Mouse (Mus musculus) midbrain, postnatal 0 days (tissue): ENCODE measurements around the gene Gas2l1. TPM values are rescaled to one million over a fixed set of nuclear protein-coding genes. Genes with fewer than 3 reads are reported as not detected.

ENCODE experiments used
- ATAC-seq: fragments of 200-750 bp; cut with Nextera tagmentation; 2 replicates; pipeline ENCODE4 v1.8.0; 2017; ENCODE audit warnings: moderate number of reproducible peaks, mild to moderate bottlenecking, moderate TSS enrichment, moderate library complexity; ENCODE audit not compliant: low FRiP score
- DNase-seq: peaks from one replicate; pipeline ENCODE4 v3.0.0-alpha.2; 2015; ENCODE audit warnings: low spot score
- H3K27ac ChIP-seq: fragments of 300-500 bp; sonication (generic); 2 replicates; pipeline ENCODE4 v1.5.1; 2014; ENCODE audit warnings: low read depth, mild to moderate bottlenecking, low read length, mixed read lengths
- H3K27me3 ChIP-seq: fragments of 300-500 bp; sonication (generic); 2 replicates; pipeline ENCODE4 v1.6.1; 2014; ENCODE audit warnings: low read length, control low read depth, mixed read lengths; ENCODE audit not compliant: insufficient read depth
- H3K36me3 ChIP-seq: fragments of 300-500 bp; sonication (generic); 2 replicates; pipeline ENCODE4 v1.6.1; 2014; ENCODE audit warnings: low read length, control low read depth, mixed read lengths; ENCODE audit not compliant: insufficient read depth
- H3K4me1 ChIP-seq: fragments of 300-500 bp; sonication (generic); 2 replicates; pipeline ENCODE4 v1.6.1; 2014; ENCODE audit warnings: mild to moderate bottlenecking, control low read depth, antibody characterized with exemption, low read length, mixed read lengths; ENCODE audit not compliant: insufficient read depth
- H3K4me2 ChIP-seq: fragments of 300-500 bp; sonication (generic); 2 replicates; pipeline ENCODE4 v1.6.1; 2014; ENCODE audit warnings: low read depth, mild to moderate bottlenecking, low read length, mixed read lengths; ENCODE audit not compliant: poor library complexity, severe bottlenecking
- H3K4me3 ChIP-seq: fragments of 300-500 bp; sonication (generic); 2 replicates; pipeline ENCODE4 v1.5.1; 2014; ENCODE audit warnings: low read depth, mild to moderate bottlenecking, low read length, moderate library complexity
- H3K9ac ChIP-seq: fragments of 300-500 bp; sonication (generic); replicated peaks from 2 replicates; pipeline ENCODE4 v1.6.1; 2014; ENCODE audit warnings: mild to moderate bottlenecking, low read length, moderate library complexity, mixed read lengths; ENCODE audit not compliant: poor library complexity, severe bottlenecking
- H3K9me3 ChIP-seq: fragments of 300-500 bp; sonication (generic); 2 replicates; pipeline ENCODE4 v1.6.1; 2016; ENCODE audit warnings: low read length, control low read depth
- CTCF ChIP-seq: IDR thresholded peaks from 2 replicates; pipeline ENCODE4 v1.5.1; 2016; ENCODE audit warnings: antibody characterized with exemption, mild to moderate bottlenecking
- WGBS: fragments of 180-500 bp; shearing (Covaris S2); extraction: QIAGEN DNeasy Blood & Tissue Kit; methylation state at CpG from one replicate; pipeline ENCODE4 v1.1.7; 2014; 5-methylcytosine and 5-hydroxymethylcytosine counted together
- polyA plus RNA-seq: library from polyadenylated mRNA; unstranded; fragments of >200 nt; fragmentation: Nextera tagmentation; extraction: Ambion mirVana; gene quantifications from 2 replicates; pipeline ENCODE4 v1.2.1, GENCODE M21; 2015
- total RNA-seq: library from RNA; depleted of rRNA; stranded (reverse); fragments of >200 nt; gene quantifications from 2 replicates; pipeline ENCODE4 v1.2.3, GENCODE M21; 2014; rRNA removed

Gene Gas2l1
- total RNA-seq (33.8 and 43.8 TPM in 2 replicates), polyA plus RNA-seq (17.6 and 18.5 TPM in 2 replicates)

DNA sequence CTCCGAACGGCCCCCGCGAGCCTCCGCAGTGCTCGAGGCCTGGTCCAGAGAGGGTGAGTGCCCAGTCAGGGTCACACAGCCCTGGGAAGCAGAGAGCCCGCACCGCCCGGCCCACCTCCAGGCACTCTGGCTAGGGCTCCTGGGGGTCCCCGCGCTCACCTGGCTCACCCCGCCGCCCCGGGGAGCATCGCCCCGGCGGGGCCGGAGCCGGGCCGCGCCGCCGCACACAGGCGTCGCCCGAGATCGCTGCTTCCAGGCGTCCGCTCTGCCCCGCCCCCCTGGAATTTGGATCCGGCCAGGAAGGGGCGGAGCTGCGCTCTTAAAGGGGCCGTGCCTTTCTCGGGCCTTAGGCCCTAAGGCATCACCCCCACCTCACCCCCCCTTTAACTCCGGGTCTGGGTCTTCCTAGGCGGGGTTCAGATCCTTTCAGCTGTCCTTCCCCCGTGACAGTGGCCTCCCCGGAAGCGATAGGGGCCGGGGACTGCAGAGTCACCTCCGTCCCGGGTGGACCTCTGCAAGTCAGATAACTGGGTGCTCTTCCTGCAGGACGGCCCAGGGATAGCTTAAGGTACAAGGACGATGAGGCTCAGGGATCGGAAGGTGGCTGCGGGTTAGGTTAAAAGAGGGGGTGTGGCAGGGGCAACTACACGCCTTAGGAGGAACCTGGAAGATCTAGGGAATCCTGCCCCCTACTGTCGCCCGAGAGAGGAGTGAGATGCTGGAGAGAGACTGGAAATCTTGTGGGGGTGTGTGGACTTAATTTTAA, at the start of gene Gas2l1:
Gene Gas2l1, minus strand, starts transcription at position 272 of the 766 bp plus-strand sequence.
- peak within 1 kb of the TSS; percentile 68 for H3K9ac ChIP-seq
- peak; percentile 75 for TF ChIP-seq CTCF
- peaks cover 15% of the 10 kb centered on the region; the same call in 1 of the 2 replicates for H3K4me1 ChIP-seq
- no peaks in the 10 kb centered on the region for H3K9me3 ChIP-seq
- H3K27me3 ChIP-seq: peaks cover 20% of the 10 kb centered on the region
- peak; percentile 77 for ATAC-seq
- under 1% methylated on average over 30 of the region's 50 CpGs for WGBS
- H3K4me2 ChIP-seq: peak within 1 kb of the TSS; percentile 79
- peak; percentile 88 for DNase-seq
- peak within 1 kb of the TSS; percentile 73 for H3K4me3 ChIP-seq
- peak within 1 kb of the TSS; percentile 7; the same call in 1 of the 2 replicates for H3K27ac ChIP-seq
- H3K36me3 ChIP-seq: peaks cover 20% of the 10 kb centered on the region

GRCm38 (mm10) chr11:5113645-5114044, 48.5 kb upstream of the Gas2l1 start:
- H3K4me2 ChIP-seq: no peak overlapping the region
- no peak overlapping the region for H3K27ac ChIP-seq
- H3K27me3 ChIP-seq: no peaks in the 10 kb centered on the region
- no peak for ATAC-seq
- no peaks in the 10 kb centered on the region for H3K9me3 ChIP-seq
- no peak for DNase-seq
- no peak for TF ChIP-seq CTCF
- no peak overlapping the region for H3K4me3 ChIP-seq
- H3K36me3 ChIP-seq: no peaks in the 10 kb centered on the region
- no peak overlapping the region for H3K9ac ChIP-seq
- no peaks in the 10 kb centered on the region for H3K4me1 ChIP-seq
- 67% methylated on average over 7 of the region's 7 CpGs for WGBS

GRCm38 (mm10) chr11:5109441-5109840, 44.3 kb upstream of the Gas2l1 start:
- Histone ChIP-seq H3K4me2 (no peak overlapping the region), H3K27me3 (no peaks in the 10 kb centered on the region), H3K9ac (peak overlapping the region; percentile 29; the same call in 1 of the 2 replicates), H3K36me3 (peaks cover 12% of the 10 kb centered on the region), H3K4me3 (no peak overlapping the region), H3K9me3 (no peaks in the 10 kb centered on the region), H3K4me1 (no peaks in the 10 kb centered on the region), H3K27ac (no peak overlapping the region)
- no peak for TF ChIP-seq CTCF
- 75% methylated on average over 8 of the region's 8 CpGs for WGBS
- no peak for ATAC-seq
- DNase-seq: no peak

- ATAC-seq (no peak), DNase-seq (no peak)
- H3K4me2 ChIP-seq: no peak overlapping the region
- H3K4me1 ChIP-seq: peaks cover 8% of the 10 kb centered on the region; the same call in 1 of the 2 replicates
- H3K27me3 ChIP-seq: no peaks in the 10 kb centered on the region
- no peak overlapping the region for H3K27ac ChIP-seq
- WGBS: 92% methylated on average over 4 of the region's 4 CpGs
- H3K36me3 ChIP-seq: peaks cover 24% of the 10 kb centered on the region
- H3K9me3 ChIP-seq: no peaks in the 10 kb centered on the region
- H3K9ac ChIP-seq: no peak overlapping the region
- no peak for TF ChIP-seq CTCF
- H3K4me3 ChIP-seq: no peak overlapping the region
Observed at GRCm38 (mm10) chr11:5103986-5104509, 38.9 kb upstream of the Gas2l1 start.

- no peak for DNase-seq
- H3K4me1 ChIP-seq: peaks cover 8% of the 10 kb centered on the region; the same call in 1 of the 2 replicates
- no peak overlapping the region for H3K27ac ChIP-seq
- TF ChIP-seq CTCF: no peak
- H3K27me3 ChIP-seq: no peaks in the 10 kb centered on the region
- peaks cover 24% of the 10 kb centered on the region for H3K36me3 ChIP-seq
- H3K9me3 ChIP-seq: no peaks in the 10 kb centered on the region
- no peak overlapping the region for H3K9ac ChIP-seq
- H3K4me2 ChIP-seq: no peak overlapping the region
- ATAC-seq: no peak
- 88% methylated on average over 7 of the region's 7 CpGs for WGBS
- H3K4me3 ChIP-seq: no peak overlapping the region
Observed at GRCm38 (mm10) chr11:5102384-5102783, 37.3 kb upstream of the Gas2l1 start.

GRCm38 (mm10) chr11:5101641-5102040, 36.5 kb upstream of the Gas2l1 start:
- Histone ChIP-seq H3K4me2 (no peak overlapping the region), H3K9me3 (no peaks in the 10 kb centered on the region), H3K4me3 (no peak overlapping the region), H3K9ac (no peak overlapping the region), H3K27ac (no peak overlapping the region), H3K36me3 (peaks cover 24% of the 10 kb centered on the region), H3K27me3 (no peaks in the 10 kb centered on the region), H3K4me1 (peaks cover 13% of the 10 kb centered on the region; the same call in 1 of the 2 replicates)
- 83% methylated on average over 6 of the region's 6 CpGs for WGBS
- no peak for ATAC-seq
- DNase-seq: no peak
- no peak for TF ChIP-seq CTCF
